In genomic region chr17:36233572-36233971, GRCm38 (mm10) we compare ENCODE assay signal across 39 mouse cellular contexts. TPM values are rescaled to one million over a fixed set of nuclear protein-coding genes. Genes with fewer than 3 reads are reported as not detected.
"Had no signal": no experiment of that assay in that cellular context is flagged by ENCODE, and none has a peak within 500 bp of the region (broad histone marks: within the 10 kb centered on the region; RNA-seq: fewer than 3 reads in every experiment).

No protein-coding gene starts in this region.

- H3K36me3 ChIP-seq: heart, embryonic 12.5 days; hindbrain, embryonic 10.5 days; hindbrain, embryonic 12.5 days; intestine, embryonic 15.5 days; limb, embryonic 13.5 days; limb, embryonic 15.5 days; liver, embryonic 12.5 days had no signal

- H3K4me2 ChIP-seq: heart, embryonic 12.5 days; hindbrain, embryonic 12.5 days; hindbrain, embryonic 14.5 days; intestine, embryonic 15.5 days; limb, embryonic 13.5 days; limb, embryonic 15.5 days; liver, embryonic 12.5 days had no signal

- H3K4me1 ChIP-seq: liver, embryonic 12.5 days had no signal

- H3K27ac ChIP-seq: gastrocnemius, adult 2 months; heart, adult 2 months; hindbrain, embryonic 10.5 days; hindbrain, embryonic 12.5 days; hindbrain, embryonic 14.5 days; intestine, embryonic 15.5 days; layer of hippocampus, adult 2 months; limb, embryonic 13.5 days; limb, embryonic 15.5 days; liver, embryonic 12.5 days; liver, embryonic 14.5 days had no signal

- H3K4me3 ChIP-seq: gastrocnemius, adult 2 months; heart, adult 2 months; heart, embryonic 12.5 days; hindbrain, embryonic 10.5 days; hindbrain, embryonic 12.5 days; intestine, embryonic 15.5 days; layer of hippocampus, adult 2 months; limb, embryonic 13.5 days; limb, embryonic 15.5 days; liver, embryonic 12.5 days had no signal

- H3K9me3 ChIP-seq: heart, embryonic 12.5 days; hindbrain, embryonic 10.5 days; hindbrain, embryonic 12.5 days; intestine, embryonic 15.5 days; limb, embryonic 13.5 days; limb, embryonic 15.5 days; liver, embryonic 12.5 days had no signal

- DNase-seq: gastrocnemius, adult 2 months; gastrocnemius, postnatal 10 days; gastrocnemius, postnatal 25 days; heart, adult 2 months; heart, postnatal 10 days; kidney, adult 18-20 months; kidney, adult 8-10 months; kidney, postnatal 10 days; kidney, postnatal 25 days; kidney, postnatal 4 days; left cerebral cortex, postnatal 4 days had no signal

RNA-seq across cellular contexts. Expression of gene H2-T3, which starts 43.5 kb away (rescaled TPM):
- total RNA-seq: gastrocnemius, adult 2 months; gastrocnemius, postnatal 10 days; gastrocnemius, postnatal 25 days; granulocyte monocyte progenitor cell, adult 5-6 weeks; heart, adult 2 months; heart, postnatal 25 days; layer of hippocampus, adult 2 months; layer of hippocampus, postnatal 10 days; layer of hippocampus, postnatal 25 days; left cerebral cortex, adult 8-10 months; left cerebral cortex, postnatal 10 days; left cerebral cortex, postnatal 25 days; left cerebral cortex, postnatal 4 days; liver, adult 2 months had no signal
- polyA plus RNA-seq: frontal cortex, adult 2 months; heart, adult 2 months; heart, embryonic 12.5 days; heart, embryonic 14.5 days; hindbrain, embryonic 10.5 days; hindbrain, embryonic 12.5 days; hindbrain, embryonic 14.5 days; hindbrain, embryonic 16.5 days; kidney, embryonic 14.5 days; kidney, embryonic 16.5 days; limb, embryonic 11.5 days; limb, embryonic 13.5 days; limb, embryonic 15.5 days; liver, adult 2 months; liver, embryonic 12.5 days; liver, embryonic 14.5 days had no signal

RNA-seq across cellular contexts. Expression of gene H2-M10.2, which starts 52.7 kb away (rescaled TPM):
- total RNA-seq: gastrocnemius, adult 2 months; gastrocnemius, postnatal 10 days; gastrocnemius, postnatal 25 days; gastrocnemius, postnatal 4 days; granulocyte monocyte progenitor cell, adult 5-6 weeks; heart, adult 2 months; heart, postnatal 10 days; heart, postnatal 25 days; layer of hippocampus, adult 2 months; layer of hippocampus, postnatal 10 days; layer of hippocampus, postnatal 25 days; left cerebral cortex, adult 8-10 months; left cerebral cortex, postnatal 10 days; left cerebral cortex, postnatal 25 days; left cerebral cortex, postnatal 4 days; liver, adult 2 months had no signal
- polyA plus RNA-seq: frontal cortex, adult 2 months; heart, adult 2 months; heart, embryonic 12.5 days; heart, embryonic 14.5 days; heart, embryonic 16.5 days; inflammation-experienced regulatory T-cells, adult 6 months; intestine, embryonic 15.5 days; intestine, postnatal 0 days; kidney, embryonic 16.5 days; limb, embryonic 15.5 days; liver, adult 2 months; liver, embryonic 12.5 days; liver, embryonic 14.5 days had no signal
